Mouse (Mus musculus) ES-E14 (cell line): ENCODE measurements around the gene Wnt9b.

Source experiments
- CHD2 ChIP-seq: IDR thresholded peaks from 2 replicates; pipeline ENCODE4 v1.6.1; 2014; ENCODE audit warnings: mild to moderate bottlenecking, low read depth, low read length, inconsistent platforms
- HCFC1 ChIP-seq: IDR thresholded peaks from 2 replicates; pipeline ENCODE4 v1.6.1; 2012; ENCODE audit warnings: low read length, inconsistent platforms, borderline replicate concordance; ENCODE audit not compliant: insufficient read depth
- MAFK ChIP-seq: IDR thresholded peaks from 2 replicates; pipeline ENCODE4 v1.6.1; 2014; ENCODE audit warnings: mild to moderate bottlenecking, low read depth, low read length, inconsistent platforms; ENCODE audit not compliant: insufficient read depth
- ZC3H11A ChIP-seq: IDR thresholded peaks from 2 replicates; pipeline ENCODE4 v1.6.1; 2012; ENCODE audit warnings: low read depth, mild to moderate bottlenecking, inconsistent platforms, low read length, borderline replicate concordance
- ZNF384 ChIP-seq: IDR thresholded peaks from 2 replicates; pipeline ENCODE4 v1.6.1; 2012; ENCODE audit warnings: low read depth, low read length, inconsistent platforms

DNA sequence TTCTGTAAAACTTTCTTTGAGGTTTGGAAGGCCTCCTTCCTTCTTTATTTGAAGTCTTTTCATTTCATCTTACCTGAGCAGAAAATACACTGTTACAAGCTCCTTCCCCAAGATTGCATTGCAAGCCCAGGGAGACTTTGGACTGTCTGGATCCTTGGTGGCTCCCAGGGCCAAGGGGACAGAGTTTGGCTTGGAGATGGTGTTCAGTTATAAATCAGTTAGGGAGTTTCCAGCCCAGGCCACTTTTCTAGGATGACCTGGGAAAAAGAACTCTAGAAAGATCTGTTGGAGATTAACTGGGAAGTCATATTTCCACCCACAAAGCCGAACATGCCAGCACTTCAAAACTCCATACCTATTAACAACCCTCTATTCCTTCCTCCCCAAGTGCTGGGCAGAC, 39.6 kb downstream of the Wnt9b start:
- TF ChIP-seq MAFK (no peak), CHD2 (no peak), ZC3H11A (no peak), HCFC1 (no peak), ZNF384 (no peak)
